8 mouse cellular contexts compared by ENCODE assay signal in the genomic region with DNA sequence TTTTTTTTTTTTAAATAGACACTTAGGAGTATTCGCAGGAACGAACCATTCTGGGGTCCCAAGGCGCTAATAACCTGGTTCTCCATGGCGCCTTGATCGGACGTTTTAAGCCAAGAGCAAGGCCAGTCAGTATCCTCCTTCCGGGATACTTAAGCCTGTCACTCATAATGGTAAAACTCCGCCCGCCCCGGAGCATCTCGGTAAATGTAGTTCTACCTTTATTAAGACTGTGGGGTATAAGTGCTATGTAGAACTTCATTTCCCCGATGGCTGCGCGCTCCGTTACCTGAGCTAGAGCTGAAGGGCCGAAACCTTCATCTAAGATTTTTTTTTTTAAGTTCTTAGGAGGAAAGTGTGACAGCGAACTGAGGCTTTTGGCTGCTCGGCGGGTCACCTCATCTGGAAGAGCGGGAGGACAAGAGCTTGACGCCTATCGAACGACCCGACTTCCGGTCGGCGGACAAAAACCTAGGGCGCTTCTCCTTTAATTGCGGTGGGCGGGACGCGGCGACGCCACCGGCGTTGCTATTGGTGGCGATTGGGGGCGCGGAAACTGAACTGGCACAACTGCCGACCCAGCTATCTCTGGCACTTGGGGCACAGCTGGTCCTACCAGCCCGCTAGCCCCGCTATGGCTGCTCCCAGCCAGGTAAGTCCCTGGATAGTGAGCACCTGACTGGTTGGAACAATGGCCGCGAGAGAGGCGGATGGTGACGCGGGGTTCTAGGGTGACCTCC. TPM values are rescaled to one million over a fixed set of nuclear protein-coding genes. Genes with fewer than 3 reads are reported as not detected.
DNase-seq lines count a peak whose midpoint lies in the region; ATAC-seq and TF ChIP-seq lines count a peak whose summit lies in the region.

A gene (plus strand): TSS at position 254 of the 737 bp plus-strand sequence.

- no peaks in the 10 kb centered on the region for H3K27me3 ChIP-seq in CH12.LX (replicated peaks)
- H3K27me3 ChIP-seq in forebrain, embryonic 11.5 days (ENCODE audit: control insufficient read depth, insufficient read depth, low read length) = no peaks in the 10 kb centered on the region
- H3K27me3 ChIP-seq in heart, embryonic 16.5 days (ENCODE audit: control insufficient read depth, insufficient read depth, low read length) = no peaks in the 10 kb centered on the region
- H3K27me3 ChIP-seq in liver, embryonic 15.5 days = no peaks in the 10 kb centered on the region
- H3K27me3 ChIP-seq in neural tube, embryonic 12.5 days (replicated peaks) = no peaks in the 10 kb centered on the region

- TF ChIP-seq POLR2A in CH12.LX (IDR thresholded peaks at IDR 0.05; ENCODE audit: low read depth, low read length) = peak; percentile 68

- H3K9ac ChIP-seq in CH12.LX (ENCODE audit: insufficient read depth, low read depth) = peak within 1 kb of the TSS; percentile 100
- peak within 1 kb of the TSS; percentile 77 for H3K9ac ChIP-seq in forebrain, embryonic 11.5 days (ENCODE audit: low read length)
- peak within 1 kb of the TSS; percentile 84 for H3K9ac ChIP-seq in heart, embryonic 16.5 days (ENCODE audit: low read length)
- peak within 1 kb of the TSS; percentile 80 for H3K9ac ChIP-seq in liver, embryonic 15.5 days
- peak within 1 kb of the TSS; percentile 47 for H3K9ac ChIP-seq in neural tube, embryonic 12.5 days

- TF ChIP-seq EP300 in CH12.LX (IDR thresholded peaks at IDR 0.05; ENCODE audit: low read length) = no peak

- peak; percentile 95 for ATAC-seq in forebrain, embryonic 11.5 days (replicated peaks; ENCODE audit: low FRiP score)
- ATAC-seq in heart, embryonic 16.5 days (replicated peaks; ENCODE audit: extremely low read depth, insufficient read depth, low FRiP score) = peak; percentile 97
- peak; percentile 98 for ATAC-seq in liver, embryonic 15.5 days (ENCODE audit: insufficient read depth)
- peak; percentile 95 for ATAC-seq in neural tube, embryonic 12.5 days (ENCODE audit: low FRiP score, low read depth)

- no peaks in the 10 kb centered on the region for H3K9me3 ChIP-seq in CH12.LX (replicated peaks; ENCODE audit: low read length)
- H3K9me3 ChIP-seq in forebrain, embryonic 11.5 days (ENCODE audit: control insufficient read depth, low read length) = no peaks in the 10 kb centered on the region
- no peaks in the 10 kb centered on the region for H3K9me3 ChIP-seq in heart, embryonic 16.5 days (replicated peaks; ENCODE audit: control insufficient read depth, low read length)
- H3K9me3 ChIP-seq in liver, embryonic 15.5 days (replicated peaks) = no peaks in the 10 kb centered on the region
- H3K9me3 ChIP-seq in neural tube, embryonic 12.5 days = no peaks in the 10 kb centered on the region

- peaks cover 7% of the 10 kb centered on the region for H3K79me2 ChIP-seq in CH12.LX (replicated peaks; ENCODE audit: control insufficient read depth, extremely low read depth, insufficient read depth, poor library complexity, severe bottlenecking)

- DNase-seq in CH12.LX (ENCODE audit: extremely low read depth) = peak; percentile 95
- DNase-seq in c-Kit-positive CD71-positive TER-119-negative erythroid progenitor cells, embryonic 14.5 days (ENCODE audit: low read depth) = peak; percentile 91
- peak; percentile 98 for DNase-seq in forebrain, embryonic 11.5 days (ENCODE audit: low spot score)
- DNase-seq in kidney, postnatal 36 days = peak; percentile 94 to 97
- DNase-seq in telencephalon, adult 2 months (ENCODE audit: low read depth, low spot score) = peak; percentile 96

- peak within 1 kb of the TSS; percentile 93 for H3K4me2 ChIP-seq in CH12.LX (ENCODE audit: insufficient read depth, low read depth, poor library complexity, severe bottlenecking)
- peak within 1 kb of the TSS; percentile 79 for H3K4me2 ChIP-seq in forebrain, embryonic 11.5 days (ENCODE audit: low read depth, low read length, severe bottlenecking)
- H3K4me2 ChIP-seq in heart, embryonic 16.5 days (ENCODE audit: low read depth, low read length) = peak within 1 kb of the TSS; percentile 92
- peak within 1 kb of the TSS; percentile 82 for H3K4me2 ChIP-seq in liver, embryonic 15.5 days
- peak within 1 kb of the TSS; percentile 72 for H3K4me2 ChIP-seq in neural tube, embryonic 12.5 days (replicated peaks)

- peaks cover 11 to 30% of the 10 kb centered on the region in 2 experiments for H3K36me3 ChIP-seq in CH12.LX (replicated peaks in 1 of 2; ENCODE audit: control insufficient read depth in 1 of 2, insufficient read depth in 1 of 2, low read length in 1 of 2)
- no peaks in the 10 kb centered on the region for H3K36me3 ChIP-seq in forebrain, embryonic 11.5 days (ENCODE audit: control insufficient read depth, insufficient read depth, low read length)
- peaks cover 10% of the 10 kb centered on the region for H3K36me3 ChIP-seq in heart, embryonic 16.5 days (ENCODE audit: control insufficient read depth, insufficient read depth)
- H3K36me3 ChIP-seq in liver, embryonic 15.5 days (replicated peaks) = peaks cover 31% of the 10 kb centered on the region
- peaks cover 8% of the 10 kb centered on the region for H3K36me3 ChIP-seq in neural tube, embryonic 12.5 days

- dilution Hi-C loops in CH12.LX (cut with MboI; ENCODE audit: extremely low pct_ligation_motif_present, extremely low pct_unique_long_range_greater_than_20kb, low sequenced_read_pairs) = no loop called here

- WGBS in forebrain, embryonic 11.5 days = under 1% methylated on average over 47 of the region's 47 CpGs
- WGBS in heart, embryonic 16.5 days = under 1% methylated on average over 47 of the region's 47 CpGs
- WGBS in liver, embryonic 15.5 days (ENCODE audit: insufficient replicate concordance) = under 1% methylated on average over 47 of the region's 47 CpGs
- WGBS in neural tube, embryonic 12.5 days = under 1% methylated on average over 47 of the region's 47 CpGs

- peak within 1 kb of the TSS; percentile 81 to 92 (median 87) for H3K4me3 ChIP-seq in CH12.LX (replicated peaks in 1 of 3; ENCODE audit: low read depth in 2 of 3, low read length in 2 of 3, poor library complexity in 1 of 3)
- peak within 1 kb of the TSS; percentile 69 for H3K4me3 ChIP-seq in forebrain, embryonic 11.5 days (ENCODE audit: low read depth, low read length)
- peak within 1 kb of the TSS; percentile 84 for H3K4me3 ChIP-seq in heart, embryonic 16.5 days (ENCODE audit: low read length)
- H3K4me3 ChIP-seq in liver, embryonic 15.5 days (replicated peaks) = peak within 1 kb of the TSS; percentile 75
- H3K4me3 ChIP-seq in neural tube, embryonic 12.5 days = peak within 1 kb of the TSS; percentile 49

- peaks cover 4 to 20% of the 10 kb centered on the region in 2 experiments for H3K4me1 ChIP-seq in CH12.LX (ENCODE audit: control insufficient read depth in 1 of 2, insufficient read depth in 2 of 2)
- H3K4me1 ChIP-seq in forebrain, embryonic 11.5 days (replicated peaks; ENCODE audit: control insufficient read depth, insufficient read depth, low read length) = peaks cover 7% of the 10 kb centered on the region; the same call in 1 of the 2 replicates
- H3K4me1 ChIP-seq in heart, embryonic 16.5 days (ENCODE audit: control insufficient read depth, insufficient read depth, low read length) = peaks cover 13% of the 10 kb centered on the region
- H3K4me1 ChIP-seq in liver, embryonic 15.5 days (replicated peaks) = peaks cover 18% of the 10 kb centered on the region
- peaks cover 12% of the 10 kb centered on the region for H3K4me1 ChIP-seq in neural tube, embryonic 12.5 days

- in situ Hi-C loops in CH12.LX (cut with MboI; ENCODE audit: low pct_ligation_motif_present, low pct_unique_long_range_greater_than_20kb, low sequenced_read_pairs) = loop anchor here (5.0 kb wide), 1 partner anchor 64 kb away; no protein-coding TSS in a partner anchor

- TF ChIP-seq RAD21 in CH12.LX (IDR thresholded peaks at IDR 0.05; ENCODE audit: low read depth, low read length) = no peak

- TF ChIP-seq CTCF in CH12.LX (conservative IDR thresholded peaks at IDR 0.05 in 1 of 2, IDR thresholded peaks at IDR 0.05 in 1 of 2; ENCODE audit: low read depth in 2 of 2, low read length in 2 of 2) = no peak

- peak within 1 kb of the TSS; percentile 49; the same call in 1 of the 2 replicates for H3K27ac ChIP-seq in CH12.LX (ENCODE audit: insufficient read depth, low read depth)
- H3K27ac ChIP-seq in forebrain, embryonic 11.5 days (ENCODE audit: low read depth, low read length) = no peak within 1 kb of the TSS; the same call in 1 of the 2 replicates
- peak within 1 kb of the TSS; percentile 89 for H3K27ac ChIP-seq in heart, embryonic 16.5 days (ENCODE audit: low read length)
- H3K27ac ChIP-seq in liver, embryonic 15.5 days (replicated peaks) = peak within 1 kb of the TSS; percentile 73
- no peak within 1 kb of the TSS for H3K27ac ChIP-seq in neural tube, embryonic 12.5 days

TF ChIP-seq in CH12.LX, 34 proteins besides CTCF, POLR2A, EP300 and RAD21 (continues in another document):
- TF ChIP-seq POLR2AphosphoS2 (IDR thresholded peaks at IDR 0.05; ENCODE audit: low read depth, low read length) = peak; percentile 77; the same call in 1 of the 2 replicates
- 0 out of 2 replicates have a peak, but pooled peaks have one; percentile 70 for TF ChIP-seq E2F4 (IDR thresholded peaks at IDR 0.05; ENCODE audit: insufficient replicate concordance, low read depth, low read length)
- TF ChIP-seq MAFK (IDR thresholded peaks at IDR 0.05; ENCODE audit: insufficient replicate concordance, low read length) = no peak
- TF ChIP-seq GABPA (IDR thresholded peaks at IDR 0.05; ENCODE audit: insufficient replicate concordance, low read depth, low read length) = peak; percentile 66; the same call in 1 of the 2 replicates
- peak; percentile 96 for TF ChIP-seq ELF1 (IDR thresholded peaks at IDR 0.05; ENCODE audit: low read depth, low read length)
- TF ChIP-seq TBP (conservative IDR thresholded peaks at IDR 0.05; ENCODE audit: low read depth, low read length) = peak; percentile 87
- TF ChIP-seq ZKSCAN1 (IDR thresholded peaks at IDR 0.05; ENCODE audit: borderline replicate concordance, low read depth, low read length) = no peak
- TF ChIP-seq SIN3A (IDR thresholded peaks at IDR 0.05; ENCODE audit: low read length) = peak; percentile 95
- TF ChIP-seq PAX5 (IDR thresholded peaks at IDR 0.05; ENCODE audit: low read length) = no peak
- TF ChIP-seq ZC3H11A (IDR thresholded peaks at IDR 0.05; ENCODE audit: low read depth, low read length) = no peak
- TF ChIP-seq MXI1 (IDR thresholded peaks at IDR 0.05; ENCODE audit: low read depth, low read length) = peak; percentile 35; the same call in 1 of the 2 replicates
- TF ChIP-seq MAX (IDR thresholded peaks at IDR 0.05; ENCODE audit: low read length) = no peak
- TF ChIP-seq NELFE (IDR thresholded peaks at IDR 0.05; ENCODE audit: low read depth, low read length) = peak; percentile 87

RNA-seq across cellular contexts. Expression of the gene that starts here (rescaled TPM):
- 42.7 and 46.7 TPM in 2 replicates for total RNA-seq in CH12.LX (2012; rRNA removed)
- total RNA-seq in CH12.LX (2014; rRNA removed) = 24.2 and 24.5 TPM in 2 replicates
- polyA plus RNA-seq in CH12.LX (2012; ENCODE audit: insufficient read length, low read depth) = 31.9 and 39.8 TPM in 2 replicates
- 32.5 and 34.9 TPM in 2 replicates for polyA plus RNA-seq in forebrain, embryonic 11.5 days (2014; fragmentation: Nextera tagmentation; extraction: Ambion mirVana)
- polyA plus RNA-seq in heart, embryonic 16.5 days (2015; fragmentation: Nextera tagmentation; extraction: Ambion mirVana) = 29.3 and 30.6 TPM in 2 replicates
- polyA plus RNA-seq in liver, embryonic 15.5 days (2015; fragmentation: Nextera tagmentation; extraction: Ambion mirVana) = 23.1 and 25.1 TPM in 2 replicates
- 17.1 and 17.5 TPM in 2 replicates for polyA plus RNA-seq in neural tube, embryonic 12.5 days (2016; fragmentation: Nextera tagmentation; extraction: Ambion mirVana)

Comparison
In these comparisons a context has a peak if more than half of its experiments do, and no peak if none do; other contexts are left out.
1. H3K27ac ChIP-seq: peak in CH12.LX (single experiment), heart, embryonic 16.5 days (single experiment) and liver, embryonic 15.5 days (single experiment); none in forebrain, embryonic 11.5 days (single experiment) and neural tube, embryonic 12.5 days (single experiment).
2. H3K9ac ChIP-seq: peak in every context shown above with its lines; median percentile 100 in CH12.LX; 84 in heart, embryonic 16.5 days; 80 in liver, embryonic 15.5 days; 77 in forebrain, embryonic 11.5 days; 47 in neural tube, embryonic 12.5 days.
3. Peak in every context shown above with its lines, with median percentiles within 50 percentile points of each other: DNase-seq, H3K4me2 ChIP-seq, H3K4me3 ChIP-seq and ATAC-seq.